23 mouse cellular contexts compared by ENCODE assay signal in the genomic region with DNA sequence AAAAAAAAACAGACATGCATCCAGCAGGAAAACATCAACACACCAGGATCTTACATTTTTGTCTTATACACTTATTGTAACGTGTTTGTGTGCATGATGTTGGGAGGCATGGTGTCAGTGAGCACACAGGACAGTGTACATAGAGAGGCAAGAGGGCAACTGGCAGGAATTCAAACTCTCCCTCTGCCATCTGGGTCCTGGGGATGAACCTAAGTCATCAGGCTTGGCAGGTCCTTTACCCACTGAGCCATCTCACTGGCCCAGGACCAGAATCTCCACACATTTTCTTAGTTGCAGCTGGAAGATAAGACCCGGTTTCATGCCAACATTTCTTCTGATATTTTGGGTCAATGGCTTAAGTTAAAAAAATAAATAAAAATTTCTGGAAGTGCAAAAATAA.
DNase-seq lines count a peak whose midpoint lies in the region; ATAC-seq and TF ChIP-seq lines count a peak whose summit lies in the region.
"Had no signal": no experiment of that assay in that cellular context is flagged by ENCODE, and none has a peak within 500 bp of the region (broad histone marks: within the 10 kb centered on the region; RNA-seq: fewer than 3 reads in every experiment).

No protein-coding gene starts in this region.

- intact Hi-C loops in heart, postnatal 25 days (cut with DNase I), result no loop called here

- H3K36me3 ChIP-seq in midbrain, postnatal 0 days (ENCODE audit: insufficient read depth, low read length), result no peaks in the 10 kb centered on the region
- no peaks in the 10 kb centered on the region for H3K36me3 ChIP-seq in midbrain, embryonic 16.5 days (ENCODE audit: control insufficient read depth, insufficient read depth, low read length)
- H3K36me3 ChIP-seq: embryonic facial prominence, embryonic 12.5 days; heart, embryonic 13.5 days; limb, embryonic 10.5 days; liver, embryonic 13.5 days; lung, embryonic 15.5 days; midbrain, embryonic 12.5 days; neural tube, embryonic 13.5 days; stomach, embryonic 15.5 days had no signal

- no peak overlapping the region for H3K4me3 ChIP-seq in midbrain, postnatal 0 days (ENCODE audit: low read depth, low read length)
- no peak overlapping the region for H3K4me3 ChIP-seq in midbrain, embryonic 16.5 days (ENCODE audit: low read depth, low read length)
- H3K4me3 ChIP-seq: embryonic facial prominence, embryonic 12.5 days; erythroblast, embryonic 14.5 days; forebrain, embryonic 13.5 days; heart, embryonic 13.5 days; limb, embryonic 10.5 days; liver, embryonic 13.5 days; lung, embryonic 15.5 days; midbrain, embryonic 12.5 days; neural tube, embryonic 13.5 days; stomach, embryonic 15.5 days had no signal

- TF ChIP-seq CTCF in midbrain, postnatal 0 days (IDR thresholded peaks at IDR 0.05), result no peak

- no peak overlapping the region for H3K27ac ChIP-seq in midbrain, postnatal 0 days (ENCODE audit: low read depth, low read length)
- H3K27ac ChIP-seq in midbrain, embryonic 16.5 days (ENCODE audit: low read length), result no peak overlapping the region
- H3K27ac ChIP-seq: embryonic facial prominence, embryonic 12.5 days; forebrain, embryonic 13.5 days; heart, embryonic 13.5 days; limb, embryonic 10.5 days; liver, embryonic 13.5 days; lung, embryonic 15.5 days; macrophage; midbrain, embryonic 12.5 days; neural tube, embryonic 13.5 days; stomach, embryonic 15.5 days had no signal

- H3K27me3 ChIP-seq in midbrain, postnatal 0 days (ENCODE audit: insufficient read depth, low read length), result no peaks in the 10 kb centered on the region
- H3K27me3 ChIP-seq in midbrain, embryonic 16.5 days (ENCODE audit: control insufficient read depth, insufficient read depth, low read depth, low read length), result no peaks in the 10 kb centered on the region
- H3K27me3 ChIP-seq: embryonic facial prominence, embryonic 12.5 days; forebrain, embryonic 13.5 days; heart, embryonic 13.5 days; liver, embryonic 13.5 days; lung, embryonic 15.5 days; midbrain, embryonic 12.5 days; neural tube, embryonic 13.5 days; stomach, embryonic 15.5 days had no signal

- WGBS in midbrain, postnatal 0 days, result 73% methylated on average over 2 of the region's 2 CpGs
- 86% methylated on average over 2 of the region's 2 CpGs for WGBS in midbrain, embryonic 16.5 days

- H3K9ac ChIP-seq in midbrain, postnatal 0 days (replicated peaks; ENCODE audit: low read length, poor library complexity, severe bottlenecking), result no peak overlapping the region
- H3K9ac ChIP-seq in midbrain, embryonic 16.5 days (ENCODE audit: low read depth, low read length), result no peak overlapping the region
- H3K9ac ChIP-seq: embryonic facial prominence, embryonic 12.5 days; forebrain, embryonic 13.5 days; heart, embryonic 13.5 days; liver, embryonic 13.5 days; lung, embryonic 15.5 days; midbrain, embryonic 12.5 days; neural tube, embryonic 13.5 days; stomach, embryonic 15.5 days had no signal

- DNase-seq in heart, adult 18-20 months, result peak; percentile 0 to 3
- no peak for DNase-seq in heart, postnatal 25 days (ENCODE audit: low spot score)
- DNase-seq in midbrain, postnatal 0 days (ENCODE audit: low spot score), result peak; percentile 71
- peak; percentile 59 for DNase-seq in cerebellum, adult 8-10 months
- DNase-seq in skeletal muscle tissue, adult 2 months (ENCODE audit: low read depth, low spot score), result peak; percentile 6
- DNase-seq in spleen, adult 12 weeks (ENCODE audit: low spot score), result no peak
- DNase-seq: adrenal gland, postnatal 14 days; kidney, adult 18-20 months; kidney, postnatal 14 days; liver, embryonic 13.5 days; thymus, adult 2 months had no signal

- no peaks in the 10 kb centered on the region for H3K9me3 ChIP-seq in midbrain, postnatal 0 days (ENCODE audit: low read length)
- H3K9me3 ChIP-seq in midbrain, embryonic 16.5 days (replicated peaks; ENCODE audit: control insufficient read depth, low read length, poor library complexity, severe bottlenecking), result peaks cover 2% of the 10 kb centered on the region; the same call in 1 of the 2 replicates
- H3K9me3 ChIP-seq: embryonic facial prominence, embryonic 12.5 days; limb, embryonic 10.5 days; lung, embryonic 15.5 days; midbrain, embryonic 12.5 days; neural tube, embryonic 13.5 days; stomach, embryonic 15.5 days had no signal

- H3K4me1 ChIP-seq in midbrain, postnatal 0 days (ENCODE audit: insufficient read depth, low read length), result no peaks in the 10 kb centered on the region
- no peaks in the 10 kb centered on the region for H3K4me1 ChIP-seq in midbrain, embryonic 16.5 days (ENCODE audit: control insufficient read depth, insufficient read depth, low read length)
- H3K4me1 ChIP-seq: embryonic facial prominence, embryonic 12.5 days; forebrain, embryonic 13.5 days; heart, embryonic 13.5 days; limb, embryonic 10.5 days; liver, embryonic 13.5 days; lung, embryonic 15.5 days; midbrain, embryonic 12.5 days; neural tube, embryonic 13.5 days; stomach, embryonic 15.5 days had no signal

- no peak for ATAC-seq in midbrain, postnatal 0 days (ENCODE audit: low FRiP score)
- no peak for ATAC-seq in midbrain, embryonic 16.5 days
- ATAC-seq in granulocyte monocyte progenitor cell, adult 5-6 weeks (replicated peaks; ENCODE audit: poor library complexity, severe bottlenecking), result no peak
- ATAC-seq: forebrain, embryonic 13.5 days had no signal

- no peak overlapping the region for H3K4me2 ChIP-seq in midbrain, postnatal 0 days (ENCODE audit: low read depth, low read length, poor library complexity, severe bottlenecking)
- no peak overlapping the region for H3K4me2 ChIP-seq in midbrain, embryonic 16.5 days (ENCODE audit: low read length)
- H3K4me2 ChIP-seq: embryonic facial prominence, embryonic 12.5 days; forebrain, embryonic 13.5 days; heart, embryonic 13.5 days; liver, embryonic 13.5 days; lung, embryonic 15.5 days; midbrain, embryonic 12.5 days; neural tube, embryonic 13.5 days; stomach, embryonic 15.5 days had no signal

Comparison
In these comparisons a context has a peak if more than half of its experiments do, and no peak if none do; other contexts are left out.
1. DNase-seq: peak in heart, adult 18-20 months (2 of 2), midbrain, postnatal 0 days (single experiment), cerebellum, adult 8-10 months (single experiment) and skeletal muscle tissue, adult 2 months (single experiment); none in heart, postnatal 25 days (single experiment) and spleen, adult 12 weeks (single experiment).